Mouse (Mus musculus) erythroblast, embryonic 14.5 days (primary cell): ENCODE results near the gene Cenpu. TPM values are rescaled to one million over a fixed set of nuclear protein-coding genes. Genes with fewer than 3 reads are reported as not detected.
"Not testable (repeated sequence)": the region's sequence is repeated elsewhere in the genome, so short reads cannot be mapped to it uniquely, and the experiment has no call there.

Source experiments
- H3K27me3 ChIP-seq: 2 replicates; pipeline ENCODE4 v1.6.1; 2012; ENCODE audit warnings: inconsistent platforms; ENCODE audit not compliant: control insufficient read depth
- H3K36me3 ChIP-seq: 2 replicates; pipeline ENCODE4 v1.6.1; 2012; ENCODE audit warnings: mild to moderate bottlenecking, inconsistent platforms; ENCODE audit not compliant: control insufficient read depth
- H3K4me1 ChIP-seq: 2 replicates; pipeline ENCODE4 v1.6.1; 2012; ENCODE audit warnings: inconsistent platforms; ENCODE audit not compliant: control insufficient read depth
- H3K4me3 ChIP-seq: replicated peaks from 2 replicates; pipeline ENCODE3; 2012; ENCODE audit warnings: moderate library complexity, mild to moderate bottlenecking, inconsistent platforms
- H3K9me3 ChIP-seq: 2 replicates; pipeline ENCODE4 v1.6.1; 2012; ENCODE audit warnings: low read length, inconsistent platforms, mixed read lengths; ENCODE audit not compliant: control insufficient read depth
- GATA1 ChIP-seq: IDR thresholded peaks from 2 replicates; pipeline ENCODE4 v1.6.1; 2012; ENCODE audit warnings: low read length, inconsistent platforms, mixed read lengths
- TAL1 ChIP-seq: IDR thresholded peaks from 3 replicates; pipeline ENCODE4 v1.6.1; 2012; ENCODE audit warnings: low read length, inconsistent platforms, mixed read lengths
- polyA plus RNA-seq: library from polyadenylated mRNA; stranded (reverse); fragments of >175 nt; gene quantifications from 2 replicates; pipeline ENCODE4 v1.2.3, GENCODE M21; 2012

Cenpu gene
- polyA plus RNA-seq, 1 experiment, result 2.4 TPM

DNA sequence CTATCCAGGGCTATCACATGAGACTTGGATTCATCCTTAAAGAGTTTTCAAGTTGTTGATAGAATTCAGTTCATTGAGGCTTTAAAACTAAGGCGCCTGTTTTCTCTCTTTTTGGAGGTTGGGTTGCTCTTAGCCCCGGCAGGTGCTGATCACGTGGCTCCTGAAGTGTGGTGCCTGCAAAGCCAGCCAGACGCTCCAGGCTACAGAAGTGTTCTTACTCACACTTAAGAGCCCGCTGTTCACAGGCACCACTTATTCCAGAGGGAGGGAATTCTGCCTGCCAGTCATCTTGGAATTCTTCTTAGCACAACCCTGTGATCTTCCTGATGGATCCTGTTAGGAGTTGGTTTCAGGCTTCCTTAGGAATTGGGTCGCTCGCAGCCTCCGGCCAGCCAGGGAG, 16.1 kb downstream of the Cenpu start:
- Histone ChIP-seq H3K9me3 (no peaks in the 10 kb centered on the region), H3K4me3 (no peak overlapping the region), H3K27me3 (no peaks in the 10 kb centered on the region), H3K36me3 (peaks cover 97% of the 10 kb centered on the region), H3K4me1 (no peaks in the 10 kb centered on the region)
- no peak for TF ChIP-seq GATA1
- no peak for TF ChIP-seq TAL1

- TF ChIP-seq GATA1 (no peak), TAL1 (no peak)
- Histone ChIP-seq H3K27me3 (no peaks in the 10 kb centered on the region), H3K4me1 (no peaks in the 10 kb centered on the region), H3K9me3 (no peaks in the 10 kb centered on the region), H3K4me3 (no peak overlapping the region), H3K36me3 (peaks cover 97% of the 10 kb centered on the region)
Measured at GRCm38 (mm10) chr8:46568942-46569341, 17.1 kb downstream of the Cenpu start.

GRCm38 (mm10) chr8:46569659-46570441, 18.0 kb downstream of the Cenpu start:
- TF ChIP-seq GATA1 (no peak), TAL1 (no peak)
- Histone ChIP-seq H3K9me3 (no peaks in the 10 kb centered on the region), H3K4me3 (no peak overlapping the region), H3K27me3 (no peaks in the 10 kb centered on the region), H3K4me1 (peaks cover 2% of the 10 kb centered on the region), H3K36me3 (peaks cover 97% of the 10 kb centered on the region)

DNA sequence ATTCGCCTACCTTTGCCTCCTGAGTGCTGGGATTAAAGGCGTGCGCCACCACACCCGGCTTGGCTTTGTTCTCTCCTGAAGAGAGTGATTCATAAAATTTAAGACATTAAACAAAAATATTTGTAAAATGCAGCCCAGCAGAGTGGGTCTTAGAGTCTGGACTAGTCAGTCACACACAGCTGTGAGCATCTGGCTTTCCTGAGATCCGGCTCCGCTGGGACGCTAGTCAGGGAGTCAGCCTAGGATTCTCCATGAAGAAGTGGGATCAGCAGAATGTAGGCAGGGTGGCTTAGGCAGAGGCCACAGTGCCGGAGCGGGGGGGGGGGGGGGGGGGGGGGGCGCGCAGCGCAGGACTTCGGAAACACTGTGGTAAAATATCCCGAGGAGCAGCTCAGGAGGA, 18.8 kb downstream of the Cenpu start:
- peaks cover 2% of the 10 kb centered on the region for H3K4me1 ChIP-seq
- no peak overlapping the region for H3K4me3 ChIP-seq
- H3K9me3 ChIP-seq, result no peaks in the 10 kb centered on the region
- peaks cover 97% of the 10 kb centered on the region for H3K36me3 ChIP-seq
- no peak for TF ChIP-seq GATA1
- no peak for TF ChIP-seq TAL1
- no peaks in the 10 kb centered on the region for H3K27me3 ChIP-seq

- Histone ChIP-seq H3K4me1 (peaks cover 2% of the 10 kb centered on the region), H3K4me3 (no peak overlapping the region), H3K27me3 (no peaks in the 10 kb centered on the region), H3K9me3 (no peaks in the 10 kb centered on the region), H3K36me3 (peaks cover 96% of the 10 kb centered on the region)
- no peak for TF ChIP-seq TAL1
- TF ChIP-seq GATA1, result no peak
Measured at GRCm38 (mm10) chr8:46573446-46573845, 21.6 kb downstream of the Cenpu start.

DNA sequence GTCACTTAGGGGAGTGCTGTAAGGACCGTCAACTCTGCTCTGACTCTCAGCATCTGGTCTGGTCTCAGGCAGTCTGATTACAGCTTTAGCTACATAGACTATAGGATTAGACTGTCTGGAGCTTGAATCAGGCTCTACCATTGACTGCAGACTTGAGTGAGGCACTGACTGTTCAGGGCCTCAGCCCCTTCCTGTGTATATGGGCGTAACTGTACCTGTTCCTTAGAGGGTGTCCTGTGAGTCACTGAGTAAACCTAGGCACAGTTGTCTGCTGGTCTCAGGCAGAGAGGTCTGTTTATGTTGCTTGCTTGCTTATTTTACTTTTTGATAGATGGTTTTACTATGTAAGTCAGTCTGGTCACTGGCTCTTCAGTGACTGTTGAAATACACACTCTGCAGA, 22.1 kb downstream of the Cenpu start:
- Histone ChIP-seq H3K4me1 (peaks cover 2% of the 10 kb centered on the region), H3K4me3 (no peak overlapping the region), H3K27me3 (no peaks in the 10 kb centered on the region), H3K9me3 (no peaks in the 10 kb centered on the region), H3K36me3 (peaks cover 96% of the 10 kb centered on the region)
- no peak for TF ChIP-seq GATA1
- TF ChIP-seq TAL1, result no peak

GRCm38 (mm10) chr8:46578794-46579193, 27.0 kb downstream of the Cenpu start:
- Histone ChIP-seq H3K36me3 (peaks cover 94% of the 10 kb centered on the region), H3K27me3 (no peaks in the 10 kb centered on the region), H3K4me1 (peaks cover 2% of the 10 kb centered on the region), H3K4me3 (no peak overlapping the region), H3K9me3 (no peaks in the 10 kb centered on the region)
- no peak for TF ChIP-seq GATA1
- no peak for TF ChIP-seq TAL1

- H3K27me3 ChIP-seq, H3K9me3 ChIP-seq, H3K4me3 ChIP-seq: not testable (repeated sequence)
- H3K36me3 ChIP-seq, result peaks cover 81% of the 10 kb centered on the region
- H3K4me1 ChIP-seq, result peaks cover 21% of the 10 kb centered on the region
Measured at GRCm38 (mm10) chr8:46584328-46584727, 32.5 kb downstream of the Cenpu start.

- TF ChIP-seq TAL1, result no peak
- TF ChIP-seq GATA1, result no peak
- H3K36me3 ChIP-seq, result peaks cover 78% of the 10 kb centered on the region
- no peak overlapping the region for H3K4me3 ChIP-seq
- no peaks in the 10 kb centered on the region for H3K27me3 ChIP-seq
- H3K4me1 ChIP-seq, result peaks cover 23% of the 10 kb centered on the region
- H3K9me3 ChIP-seq, result no peaks in the 10 kb centered on the region
Measured at GRCm38 (mm10) chr8:46585576-46585975, 33.7 kb downstream of the Cenpu start.

- Histone ChIP-seq H3K4me3 (no peak overlapping the region), H3K9me3 (no peaks in the 10 kb centered on the region), H3K36me3 (peaks cover 74% of the 10 kb centered on the region), H3K27me3 (no peaks in the 10 kb centered on the region), H3K4me1 (peaks cover 35% of the 10 kb centered on the region)
- TF ChIP-seq GATA1, result peak; percentile 55
- peak; percentile 60 for TF ChIP-seq TAL1
Measured at GRCm38 (mm10) chr8:46587911-46588310, 36.1 kb downstream of the Cenpu start.
